8 mouse cellular contexts compared by ENCODE assay signal in genomic region chr2:3118969-3119368, GRCm38 (mm10). TPM values are rescaled to one million over a fixed set of nuclear protein-coding genes. Genes with fewer than 3 reads are reported as not detected.
DNase-seq lines count a peak whose midpoint lies in the region; ATAC-seq lines count a peak whose summit lies in the region.

No protein-coding gene starts in this region.

- peak overlapping the region; percentile 94 for H3K4me3 ChIP-seq in megakaryocyte, embryonic 14.5 days (replicated peaks)
- H3K4me3 ChIP-seq in hindbrain, embryonic 16.5 days (ENCODE audit: low read length): peak overlapping the region; percentile 96
- peak overlapping the region; percentile 89 for H3K4me3 ChIP-seq in neural tube, embryonic 13.5 days

- H3K4me1 ChIP-seq in megakaryocyte, embryonic 14.5 days: peaks cover 26% of the 10 kb centered on the region
- H3K4me1 ChIP-seq in hindbrain, embryonic 16.5 days (ENCODE audit: control insufficient read depth, insufficient read depth, low read depth, low read length): peaks cover 17% of the 10 kb centered on the region
- peaks cover 26% of the 10 kb centered on the region for H3K4me1 ChIP-seq in neural tube, embryonic 13.5 days (replicated peaks)

- peaks cover 29% of the 10 kb centered on the region for H3K27me3 ChIP-seq in megakaryocyte, embryonic 14.5 days (replicated peaks)
- no peaks in the 10 kb centered on the region for H3K27me3 ChIP-seq in hindbrain, embryonic 16.5 days (replicated peaks; ENCODE audit: control insufficient read depth, insufficient read depth, low read length)
- no peaks in the 10 kb centered on the region for H3K27me3 ChIP-seq in neural tube, embryonic 13.5 days

- H3K9ac ChIP-seq in hindbrain, embryonic 16.5 days (ENCODE audit: low read depth, low read length): peak overlapping the region; percentile 98
- peak overlapping the region; percentile 97 for H3K9ac ChIP-seq in neural tube, embryonic 13.5 days

- 2% methylated on average over 13 of the region's 16 CpGs for WGBS in hindbrain, embryonic 16.5 days
- 1% methylated on average over 13 of the region's 16 CpGs for WGBS in neural tube, embryonic 13.5 days

- peak overlapping the region; percentile 94 for H3K27ac ChIP-seq in hindbrain, embryonic 16.5 days (ENCODE audit: low read depth, low read length)
- H3K27ac ChIP-seq in neural tube, embryonic 13.5 days (replicated peaks): peak overlapping the region; percentile 95

- ATAC-seq in megakaryocyte, adult 5-6 weeks (ENCODE audit: poor library complexity, severe bottlenecking): no peak
- peak; percentile 21 for ATAC-seq in hindbrain, embryonic 16.5 days
- ATAC-seq in neural tube, embryonic 13.5 days (ENCODE audit: low read depth): peak; percentile 38

- peak overlapping the region; percentile 82 for H3K4me2 ChIP-seq in hindbrain, embryonic 16.5 days (ENCODE audit: low read length)
- peak overlapping the region; percentile 77 for H3K4me2 ChIP-seq in neural tube, embryonic 13.5 days

- no peaks in the 10 kb centered on the region for H3K36me3 ChIP-seq in megakaryocyte, embryonic 14.5 days (replicated peaks; ENCODE audit: low read length)
- no peaks in the 10 kb centered on the region for H3K36me3 ChIP-seq in hindbrain, embryonic 16.5 days (ENCODE audit: control insufficient read depth, insufficient read depth, low read length)
- H3K36me3 ChIP-seq in neural tube, embryonic 13.5 days: no peaks in the 10 kb centered on the region

- DNase-seq in cerebellum, adult 11-12 months: peak; percentile 34
- no peak for DNase-seq in cerebellum, postnatal 4 days (ENCODE audit: low spot score in 2 of 2)
- DNase-seq in layer of hippocampus, postnatal 14 days (ENCODE audit: low spot score in 2 of 2): no peak
- no peak for DNase-seq in thymus, postnatal 14 days

- H3K9me3 ChIP-seq in megakaryocyte, embryonic 14.5 days: peaks cover 7% of the 10 kb centered on the region
- no peaks in the 10 kb centered on the region for H3K9me3 ChIP-seq in hindbrain, embryonic 16.5 days (ENCODE audit: control insufficient read depth, low read length)
- no peaks in the 10 kb centered on the region for H3K9me3 ChIP-seq in neural tube, embryonic 13.5 days

RNA-seq across cellular contexts. Expression of gene Fam171a1, which starts 4.9 kb away (rescaled TPM):
- 2.1 TPM in 1 of 2 replicates, not detected in the other for polyA plus RNA-seq in megakaryocyte, embryonic 14.5 days (2012; ENCODE audit: insufficient read depth, low replicate concordance)
- total RNA-seq in megakaryocyte, adult 5-6 weeks (2015): 0.16 and 0.36 TPM in 2 replicates
- total RNA-seq in megakaryocyte, adult 5-6 weeks (2017): 0.29 and 0.49 TPM in 2 replicates
- polyA plus RNA-seq in hindbrain, embryonic 16.5 days (2015; fragmentation: Nextera tagmentation; extraction: Ambion mirVana): 37.4 and 51.0 TPM in 2 replicates
- polyA plus RNA-seq in neural tube, embryonic 13.5 days (2015; fragmentation: Nextera tagmentation; extraction: Ambion mirVana): 54.2 and 55.4 TPM in 2 replicates
- 10 to 100 TPM; 62.1 to 65.9 TPM for total RNA-seq in layer of hippocampus, postnatal 14 days (2021)

Comparison
In these comparisons a context has a peak if more than half of its experiments do, and no peak if none do; other contexts are left out.
1. RNA of gene Fam171a1, which starts 4.9 kb away (polyA plus RNA-seq): 54.2 to 55.4 TPM in neural tube, embryonic 13.5 days and 37.4 to 51.0 TPM in hindbrain, embryonic 16.5 days; 2.1 TPM in megakaryocyte, embryonic 14.5 days; every median in the first group is over 10 times any median in the second.
2. Peak in every context shown above with its lines, with median percentiles within 50 percentile points of each other: H3K4me3 ChIP-seq.